Mouse (Mus musculus): ENCODE results near the gene Gria1.

The Gria1 gene

DNA sequence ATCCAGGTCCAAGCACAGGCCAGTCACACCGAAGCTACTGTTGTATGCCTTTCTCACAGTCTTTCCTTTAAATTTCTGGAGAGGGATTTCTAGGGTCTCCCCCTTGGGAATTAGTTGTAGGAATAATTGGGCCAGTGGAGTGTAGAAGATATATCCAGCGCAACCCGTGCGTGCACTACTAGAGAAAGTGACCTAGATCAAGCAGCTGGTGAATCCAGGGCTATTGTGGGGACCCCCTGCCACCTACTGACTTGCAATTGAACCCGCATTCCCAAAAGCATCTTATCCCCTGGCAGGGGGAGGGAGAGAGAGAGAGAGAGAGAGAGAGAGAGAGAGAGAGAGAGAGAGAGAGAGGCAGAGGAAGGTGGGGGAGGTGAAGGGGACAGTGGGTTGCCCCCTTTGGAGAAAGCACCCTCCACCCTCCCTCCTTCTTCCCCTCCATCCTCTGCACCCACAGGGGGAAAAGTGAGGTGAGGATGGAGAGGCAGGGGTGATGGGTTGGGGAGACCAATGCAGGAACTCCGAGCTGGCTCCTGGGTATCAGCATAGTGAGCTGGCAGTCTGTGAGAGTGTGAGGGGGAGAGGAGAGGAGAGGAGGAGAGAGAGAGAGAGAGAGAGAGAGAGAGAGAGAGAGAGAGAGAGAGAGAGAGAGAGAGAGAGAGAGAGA is at the start of gene Gria1:
Gene Gria1 (plus strand): TSS at position 364 of the 667 bp plus-strand sequence.
- 27% methylated on average over 6 of the region's 6 CpGs for WGBS

DNA sequence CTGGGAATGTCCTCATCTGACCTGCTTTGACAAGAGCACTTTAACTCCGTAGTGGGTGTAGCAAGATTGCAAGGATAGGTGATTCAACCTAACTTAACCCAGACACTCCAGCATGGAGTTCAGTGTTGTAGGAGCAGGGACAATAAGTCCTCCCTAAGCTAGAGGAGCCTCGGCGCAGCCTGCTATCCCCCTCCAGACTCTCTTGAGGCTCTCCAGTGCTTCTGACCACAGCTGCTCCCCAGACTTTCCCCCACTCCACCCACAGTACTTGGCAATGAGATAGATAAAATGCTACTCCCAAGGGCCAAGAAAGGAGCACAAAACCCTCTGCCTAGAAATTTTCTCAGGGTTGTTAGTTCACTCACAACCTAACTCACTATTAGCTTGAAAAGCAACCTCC is 49.4 kb upstream of the Gria1 start:
- WGBS, result 77% methylated on average over 3 of the region's 3 CpGs

GRCm38 (mm10) chr11:56972814-56973213 is 38.4 kb upstream of the Gria1 start:
- WGBS, result 52% methylated on average over 1 of the region's 1 CpGs

DNA sequence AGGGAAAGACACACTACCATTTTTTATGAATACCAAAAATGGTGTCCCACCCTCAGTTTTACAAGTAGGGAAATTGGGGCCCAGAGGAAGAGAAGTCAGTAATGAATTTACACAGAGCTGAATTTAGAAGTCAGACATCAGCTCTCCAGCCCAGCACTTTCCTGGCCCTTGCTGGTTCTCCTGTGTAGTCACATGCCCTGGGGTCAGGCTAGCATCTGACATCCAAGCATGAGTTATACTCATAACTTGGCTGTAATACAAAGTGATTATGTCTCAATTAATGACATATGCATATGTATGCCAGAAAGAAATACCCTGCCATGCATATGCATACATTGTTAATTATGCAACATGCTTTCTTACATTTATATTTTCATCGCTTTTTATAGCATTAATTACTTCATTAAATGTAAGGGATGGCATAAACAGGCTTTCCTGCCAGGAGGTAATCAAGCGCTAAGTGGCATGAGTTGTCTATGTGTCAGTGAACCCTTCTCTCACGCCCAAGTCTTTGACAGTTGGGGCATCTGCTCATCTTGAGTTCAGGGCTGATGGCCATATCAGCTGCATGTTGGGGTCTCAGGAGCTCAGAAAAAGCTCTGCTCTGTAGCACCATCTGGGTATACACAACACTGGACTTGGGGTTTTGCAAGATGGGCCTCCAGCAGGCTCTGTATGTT is 26.7 kb upstream of the Gria1 start:
- WGBS, result 84% methylated on average over 3 of the region's 3 CpGs

DNA sequence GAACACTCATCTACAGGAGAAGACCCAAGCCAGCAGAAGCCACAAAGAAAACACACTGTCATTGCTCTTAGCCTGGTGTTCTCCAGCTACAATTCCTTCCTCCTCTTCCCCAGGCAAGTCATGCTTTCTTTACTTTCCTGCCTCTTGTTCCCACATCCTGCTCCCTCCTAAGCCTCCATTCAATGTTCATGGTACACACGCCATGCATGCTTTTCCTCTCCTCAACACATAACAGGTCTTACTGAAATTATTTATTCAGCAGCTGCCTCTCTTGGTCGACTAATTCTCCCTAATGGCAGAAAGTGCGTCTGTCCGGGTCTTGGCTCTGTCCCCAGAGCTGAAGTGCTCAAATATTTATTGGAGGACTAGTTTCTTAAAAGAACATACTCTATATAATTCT is 25.7 kb upstream of the Gria1 start:
- 58% methylated on average over 4 of the region's 4 CpGs for WGBS

GRCm38 (mm10) chr11:56999601-57000001 is 11.6 kb upstream of the Gria1 start:
- 51% methylated on average over 3 of the region's 3 CpGs for WGBS

- 71% methylated on average over 3 of the region's 3 CpGs for WGBS
Measured at GRCm38 (mm10) chr11:57004611-57005010, 6.6 kb upstream of the Gria1 start.

- WGBS, result 45% methylated on average over 7 of the region's 7 CpGs
Measured at GRCm38 (mm10) chr11:57005341-57005740, 5.8 kb upstream of the Gria1 start.

- WGBS, result 82% methylated on average over 4 of the region's 4 CpGs
Measured at GRCm38 (mm10) chr11:57007790-57008189, 3.4 kb upstream of the Gria1 start.

- WGBS, result 56% methylated on average over 6 of the region's 6 CpGs
Measured at GRCm38 (mm10) chr11:57010611-57011010, 576 bp upstream of the Gria1 start.

DNA sequence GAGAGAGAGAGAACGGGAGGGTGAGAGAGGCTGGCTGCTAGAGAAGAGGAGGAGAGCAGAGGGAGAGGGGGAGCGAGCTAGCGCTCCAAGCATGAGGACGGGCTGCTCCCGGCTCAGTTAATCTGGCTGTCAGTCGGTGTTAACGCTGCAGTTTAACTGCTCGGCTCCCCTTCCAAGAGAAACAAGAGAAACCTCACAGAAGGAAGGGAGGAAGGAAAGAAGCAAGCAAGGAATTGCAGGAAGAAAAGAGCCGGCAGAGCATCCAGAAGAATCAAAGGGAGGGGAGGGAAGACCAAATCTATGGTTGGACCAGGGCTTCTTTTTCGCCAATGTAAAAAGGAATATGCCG is 478 bp downstream of the Gria1 start:
- 1% methylated on average over 11 of the region's 11 CpGs for WGBS

GRCm38 (mm10) chr11:57012287-57012921 is 1.2 kb downstream of the Gria1 start:
- 20% methylated on average over 13 of the region's 13 CpGs for WGBS

- 36% methylated on average over 9 of the region's 9 CpGs for WGBS
Measured at GRCm38 (mm10) chr11:57013464-57014190, 2.4 kb downstream of the Gria1 start.

DNA sequence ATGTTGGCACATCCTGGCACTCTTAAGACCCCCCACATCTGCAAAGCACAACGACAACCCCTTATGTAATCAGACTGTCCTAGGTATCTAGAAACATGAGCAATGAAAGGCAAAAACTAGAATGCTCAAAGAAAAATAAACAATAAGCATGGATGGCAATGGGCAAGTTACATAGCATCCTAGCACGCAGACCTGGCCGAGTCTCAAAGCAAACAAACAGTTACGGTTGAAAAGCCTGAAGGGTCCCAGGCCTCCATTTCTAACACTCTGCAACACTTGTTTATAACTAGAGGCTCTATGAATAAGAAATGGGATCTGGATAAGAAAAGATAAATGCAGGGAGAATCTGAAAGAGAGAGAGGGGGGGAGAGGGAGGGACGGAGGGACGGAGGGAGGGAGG is 3.2 kb downstream of the Gria1 start:
- WGBS, result 50% methylated on average over 6 of the region's 6 CpGs

- 48% methylated on average over 4 of the region's 4 CpGs for WGBS
Measured at GRCm38 (mm10) chr11:57018536-57018935, 7.3 kb downstream of the Gria1 start.

DNA sequence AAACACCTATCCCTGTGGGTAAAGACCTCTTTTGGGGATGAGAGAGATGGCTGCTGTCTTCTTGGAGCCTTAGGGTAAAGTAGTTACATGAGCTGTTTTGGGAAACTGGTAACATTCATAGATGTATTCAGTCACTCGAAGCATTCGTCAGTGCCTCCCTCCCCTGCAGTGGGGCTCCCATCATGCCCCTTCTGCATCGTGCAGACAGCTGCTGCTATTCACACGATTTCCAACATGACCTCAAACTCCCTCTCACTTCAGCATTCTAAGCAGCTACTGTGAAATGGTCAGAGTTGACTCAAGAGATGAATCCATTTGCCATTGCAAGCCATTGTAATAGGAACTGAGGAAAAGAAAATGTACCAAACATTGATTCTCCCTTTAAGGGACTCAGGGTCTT is 11.2 kb downstream of the Gria1 start:
- 25% methylated on average over 4 of the region's 4 CpGs for WGBS

- 33% methylated on average over 5 of the region's 5 CpGs for WGBS
Measured at GRCm38 (mm10) chr11:57030448-57030847, 19.3 kb downstream of the Gria1 start.

GRCm38 (mm10) chr11:57038807-57039206 is 27.6 kb downstream of the Gria1 start:
- 23% methylated on average over 7 of the region's 7 CpGs for WGBS

GRCm38 (mm10) chr11:57039306-57039705 is 28.1 kb downstream of the Gria1 start:
- WGBS, result 46% methylated on average over 8 of the region's 8 CpGs

DNA sequence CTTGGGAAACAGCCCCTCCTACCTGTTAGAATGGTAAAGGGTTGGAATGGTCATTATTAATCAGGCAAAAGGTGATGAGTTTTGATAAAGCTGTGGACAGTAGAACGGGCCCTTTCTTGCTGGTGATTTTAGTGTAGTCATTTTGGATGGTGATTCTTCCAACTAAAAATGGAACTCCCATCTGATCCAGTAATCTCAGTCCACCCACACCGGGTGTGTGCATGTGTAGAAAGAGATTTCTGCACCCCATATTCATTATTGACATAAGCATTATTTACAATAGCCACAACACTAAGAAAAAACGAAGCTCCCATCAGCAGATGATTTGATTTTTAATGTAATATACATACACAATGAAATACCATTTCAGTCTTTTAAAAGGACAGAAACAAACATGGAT is 30.9 kb downstream of the Gria1 start:
- 41% methylated on average over 3 of the region's 3 CpGs for WGBS

DNA sequence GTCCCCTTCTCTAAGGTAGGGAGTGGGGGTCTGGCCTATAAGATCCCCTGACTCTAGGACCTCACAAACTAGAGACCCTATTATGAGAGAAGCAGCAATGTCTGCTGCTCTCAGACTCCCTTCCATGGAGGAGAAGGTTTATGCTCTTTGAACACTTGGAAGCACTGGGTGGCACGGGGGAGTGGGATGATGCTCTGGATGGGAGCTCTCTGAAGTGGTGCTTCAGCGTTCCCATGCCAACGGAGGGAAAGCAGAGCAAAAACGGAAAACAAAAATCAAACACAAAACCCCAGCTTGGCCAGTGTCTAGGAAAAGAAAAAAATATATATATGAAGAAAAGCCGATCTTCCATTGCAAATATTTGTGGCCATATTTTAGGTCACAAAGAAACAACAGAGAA is 33.0 kb downstream of the Gria1 start:
- 34% methylated on average over 5 of the region's 5 CpGs for WGBS

All from cerebral cortex, adult 2 months (tissue).